Mouse (Mus musculus): ENCODE measurements at regions not wholly inside any gene's neighbourhood (a gene's known extent, or its start where the extent isn't known, plus 50 kb on each side); places are given as distances from the start of the nearest gene placed in this dataset.
A peak's percentile ranks its signal among the peaks of the same experiment; 100 is the strongest.
"Not testable (repeated sequence)": the region's sequence is repeated elsewhere in the genome, so short reads cannot be mapped to it uniquely, and the experiment has no call there.

- no peak for DNase-seq
Measured at GRCm38 (mm10) chr13:5920422-5920821, 59.1 kb downstream of the Klf6 start.

- DNase-seq, result no peak
Measured at GRCm38 (mm10) chr13:5931433-5931832, 70.2 kb downstream of the Klf6 start.

GRCm38 (mm10) chr13:5937436-5937835, 76.2 kb downstream of the Klf6 start:
- no peak for DNase-seq

- no peak for DNase-seq
Measured at GRCm38 (mm10) chr13:5937970-5938369, 76.7 kb downstream of the Klf6 start.

- DNase-seq, result no peak
Measured at GRCm38 (mm10) chr13:5939368-5939767, 78.1 kb downstream of the Klf6 start.

- no peak for DNase-seq
Measured at GRCm38 (mm10) chr13:5952863-5953262, 91.6 kb downstream of the Klf6 start.

GRCm38 (mm10) chr13:5955121-5955520, 93.8 kb downstream of the Klf6 start:
- not testable (repeated sequence) for DNase-seq

GRCm38 (mm10) chr13:5956145-5956544, 94.9 kb downstream of the Klf6 start:
- DNase-seq, result no peak

- DNase-seq, result no peak
Measured at GRCm38 (mm10) chr13:5962947-5963346, 101.7 kb downstream of the Klf6 start.

GRCm38 (mm10) chr13:5964626-5965025, 103.3 kb downstream of the Klf6 start:
- peak in 1 of 2 experiments; percentile 1 for DNase-seq

- no peak for DNase-seq
Measured at GRCm38 (mm10) chr13:5978615-5979014, 117.3 kb downstream of the Klf6 start.

- DNase-seq, result no peak
Measured at GRCm38 (mm10) chr13:5987491-5987890, 126.2 kb downstream of the Klf6 start.

- no peak for DNase-seq
Measured at GRCm38 (mm10) chr13:5988407-5988806, 127.1 kb downstream of the Klf6 start.

- DNase-seq, result no peak
Measured at GRCm38 (mm10) chr13:6000559-6001217, 139.4 kb downstream of the Klf6 start.

- no peak for DNase-seq
Measured at GRCm38 (mm10) chr13:6001218-6001564, 139.9 kb downstream of the Klf6 start.

GRCm38 (mm10) chr13:6005901-6006300, 144.6 kb downstream of the Klf6 start:
- no peak for DNase-seq

- no peak for DNase-seq
Measured at GRCm38 (mm10) chr13:6009671-6010070, 148.4 kb downstream of the Klf6 start.

- no peak for DNase-seq
Measured at GRCm38 (mm10) chr13:6027207-6027606, 165.9 kb downstream of the Klf6 start.

GRCm38 (mm10) chr13:6028878-6029277, 167.6 kb downstream of the Klf6 start:
- DNase-seq, result no peak

GRCm38 (mm10) chr13:6029461-6029860, 168.2 kb downstream of the Klf6 start:
- no peak for DNase-seq

- DNase-seq, result no peak
Measured at GRCm38 (mm10) chr13:6030128-6030527, 168.8 kb downstream of the Klf6 start.

- no peak for DNase-seq
Measured at GRCm38 (mm10) chr13:6040132-6040531, 178.8 kb downstream of the Klf6 start.

- DNase-seq, result no peak
Measured at GRCm38 (mm10) chr13:6040663-6041062, 179.4 kb downstream of the Klf6 start.

- no peak for DNase-seq
Measured at GRCm38 (mm10) chr13:6042495-6042894, 181.2 kb downstream of the Klf6 start.

GRCm38 (mm10) chr13:6059515-6060228, 198.4 kb downstream of the Klf6 start:
- peak; percentile 62 to 66 for DNase-seq

Measured in kidney, postnatal 36 days (tissue).